10 mouse cellular contexts compared by ENCODE assay signal in the genomic region with DNA sequence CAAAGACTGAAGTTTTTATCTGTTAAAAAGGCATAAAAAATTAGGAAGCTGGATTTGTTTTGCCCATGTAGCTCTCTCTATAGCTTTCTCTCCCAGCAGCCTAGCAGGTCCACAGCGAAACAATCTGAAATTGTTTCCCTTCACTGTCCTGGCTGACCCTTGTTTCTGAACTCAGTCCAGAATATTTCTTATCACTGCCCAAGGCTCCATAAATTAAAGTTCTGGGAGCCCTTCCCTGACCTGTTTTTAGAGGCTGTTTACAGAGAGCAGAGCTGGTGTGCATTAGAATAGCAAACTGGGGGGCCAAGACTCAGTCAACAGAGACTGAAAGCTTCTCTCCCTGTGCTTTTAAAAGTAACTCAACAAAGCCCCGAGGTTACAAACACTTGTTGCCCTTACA.
"Had no signal": no experiment of that assay in that cellular context is flagged by ENCODE, and none has a peak within 500 bp of the region (broad histone marks: within the 10 kb centered on the region; RNA-seq: fewer than 3 reads in every experiment).

No protein-coding gene starts in this region.

- H3K36me3 ChIP-seq: liver, embryonic 13.5 days had no signal

- H3K27ac ChIP-seq: kidney, postnatal 0 days; left cerebral cortex, adult 2 months; liver, embryonic 13.5 days had no signal

- H3K4me3 ChIP-seq: left cerebral cortex, adult 2 months; liver, embryonic 13.5 days had no signal

- H3K4me1 ChIP-seq: liver, embryonic 13.5 days had no signal

- H3K27me3 ChIP-seq: liver, embryonic 13.5 days had no signal

- H3K9ac ChIP-seq: liver, embryonic 13.5 days had no signal

- DNase-seq: layer of hippocampus, postnatal 36 days; liver, embryonic 13.5 days; lung, adult 2 months; lung, postnatal 14 days; lung, postnatal 4 days; midbrain, embryonic 14.5 days; thymus, adult 18-20 months; thymus, postnatal 36 days had no signal
